Mouse (Mus musculus) activated CD4-positive, CD25-positive, alpha-beta regulatory T cell (primary cell): Measurements from ENCODE around the gene Bod1l. TPM values are rescaled to one million over a fixed set of nuclear protein-coding genes. Genes with fewer than 3 reads are reported as not detected.

Experiments
- polyA plus RNA-seq, 2 experiments: library from polyadenylated mRNA; unstranded; fragments of 100-300 nt; shearing (Covaris generic); gene quantifications; one replicate each; pipeline ENCODE4 v1.2.1; 2017

Bod1l gene
- polyA plus RNA-seq = 10 to 100 TPM; 55.3 to 69.4 TPM

DNA sequence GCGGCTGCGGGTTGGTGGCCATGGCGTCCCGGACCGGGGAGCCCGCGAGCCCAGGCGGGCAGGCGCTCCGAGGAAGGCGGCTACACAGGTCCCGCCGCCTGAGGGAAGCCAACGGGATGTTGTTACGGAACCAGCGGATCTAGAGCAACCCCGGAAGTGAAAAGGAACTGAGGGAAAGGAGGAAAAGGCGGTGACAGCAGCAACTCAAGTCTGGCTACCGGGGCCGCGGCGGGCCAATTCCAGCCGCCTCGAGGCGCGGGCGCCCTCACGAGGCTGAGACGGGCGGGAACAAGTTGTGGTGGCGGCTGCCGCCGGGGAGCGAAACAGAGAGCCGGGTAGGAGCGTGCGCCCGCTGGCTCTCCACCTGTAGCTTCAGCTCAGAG, at the start of gene Bod1l:
Gene Bod1l (minus strand): TSS at position 169 of the 383 bp plus-strand sequence.

DNA sequence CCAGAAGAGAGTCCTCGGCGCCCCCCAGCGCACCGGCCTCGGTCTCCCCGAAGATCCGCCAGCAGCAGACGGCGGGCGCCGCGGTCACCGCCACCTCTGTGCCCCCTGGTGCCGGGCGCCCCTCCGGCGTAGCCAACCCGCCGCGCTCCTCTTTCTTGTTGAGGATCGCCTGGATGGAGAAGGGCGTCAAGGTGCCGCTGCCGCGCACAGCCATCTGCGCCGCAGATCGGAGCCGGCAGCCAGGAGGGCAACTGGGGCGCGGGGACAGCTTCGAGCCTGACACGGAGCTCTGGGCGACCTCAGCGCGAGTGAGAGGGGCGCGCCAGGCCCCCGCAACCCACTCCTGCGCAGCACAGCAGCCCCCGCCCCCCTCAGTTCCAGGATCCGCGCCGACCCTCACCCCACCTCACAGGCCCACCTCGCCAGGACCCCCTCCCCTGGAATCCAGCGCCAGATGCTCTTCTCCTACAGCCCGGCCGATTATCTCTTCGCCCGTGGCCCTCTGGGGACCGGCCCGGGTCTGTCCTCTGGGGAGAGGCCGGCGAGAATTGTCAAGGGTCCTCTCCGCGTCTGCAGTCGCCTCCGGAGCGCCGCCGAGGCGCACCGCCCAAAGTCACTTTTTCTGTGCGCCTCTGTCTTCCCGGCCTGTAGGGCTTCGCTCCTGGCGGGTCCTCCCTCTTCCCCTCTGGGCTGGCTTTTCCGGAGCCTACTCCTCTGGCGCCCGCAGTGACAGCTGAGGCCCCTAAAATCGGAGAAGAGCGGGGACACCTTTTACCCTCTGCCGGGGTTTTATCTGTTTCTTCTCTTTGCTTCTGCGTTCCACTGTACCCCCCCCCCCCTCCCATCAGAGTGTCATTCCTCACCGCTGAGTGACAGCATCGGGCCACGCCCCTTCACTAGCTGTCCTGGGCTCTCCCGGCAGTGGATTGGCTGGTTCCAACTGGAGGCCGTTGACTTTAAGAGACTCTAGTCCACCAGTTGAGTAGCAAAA, 80.1 kb downstream of the Bod1l start, which contains the start of gene Nkx3-2:
Gene Nkx3-2 (minus strand): TSS at position 771 of the 991 bp plus-strand sequence.

Other genes with a start within 250 kb of the Bod1l start
- 10 to 100 TPM; 32.6 TPM for gene Rab28, start 136.2 kb downstream of the Bod1l start, polyA plus RNA-seq
- not detected for gene Nkx3-2, start 79.8 kb downstream of the Bod1l start, polyA plus RNA-seq
- gene Gm16223, start 223.6 kb upstream of the Bod1l start, polyA plus RNA-seq = not detected